Mouse (Mus musculus) ES-Bruce4 (cell line): Measurements from ENCODE around the gene Tenm3. TPM values are rescaled to one million over a fixed set of nuclear protein-coding genes. Genes with fewer than 3 reads are reported as not detected.

Experiments used
- H3K27ac ChIP-seq: 2 replicates; pipeline ENCODE4 v1.5.1; 2012; ENCODE audit warnings: low read length, inconsistent platforms; ENCODE audit not compliant: insufficient read depth
- H3K27me3 ChIP-seq: 2 replicates; pipeline ENCODE4 v1.6.1; 2012; ENCODE audit warnings: mild to moderate bottlenecking, low read length, inconsistent platforms; ENCODE audit not compliant: control insufficient read depth, poor library complexity, insufficient read depth, severe bottlenecking
- H3K36me3 ChIP-seq: 2 replicates; pipeline ENCODE4 v1.6.1; 2012; ENCODE audit warnings: inconsistent platforms, mild to moderate bottlenecking, low read length, moderate library complexity; ENCODE audit not compliant: control insufficient read depth, poor library complexity, insufficient read depth, severe bottlenecking
- H3K4me1 ChIP-seq: one replicate; pipeline ENCODE4 v1.8.1; 2011; ENCODE audit warnings: low read length; ENCODE audit not compliant: control insufficient read depth, insufficient read depth
- H3K4me3 ChIP-seq: 2 replicates; pipeline ENCODE4 v1.5.1; 2011; ENCODE audit warnings: low read depth, mild to moderate bottlenecking, low read length
- H3K9ac ChIP-seq: 2 replicates; pipeline ENCODE4 v1.6.1; 2012; ENCODE audit warnings: low read depth, mild to moderate bottlenecking, inconsistent platforms; ENCODE audit not compliant: poor library complexity, severe bottlenecking
- H3K9me3 ChIP-seq: replicated peaks from 2 replicates; pipeline ENCODE4 v1.6.1; 2012; ENCODE audit warnings: mild to moderate bottlenecking, low read length, inconsistent platforms; ENCODE audit not compliant: control insufficient read depth, poor library complexity, insufficient read depth, severe bottlenecking
- CTCF ChIP-seq: IDR thresholded peaks from one replicate; pipeline ENCODE4 v1.8.1; 2011; ENCODE audit warnings: low read depth, low read length
- EP300 ChIP-seq: IDR thresholded peaks from 2 replicates; pipeline ENCODE4 v1.6.1; 2011; ENCODE audit warnings: low read depth, low read length; ENCODE audit not compliant: insufficient read depth
- POLR2A ChIP-seq: IDR thresholded peaks from one replicate; pipeline ENCODE4 v1.8.1; 2011; ENCODE audit warnings: low read length; ENCODE audit not compliant: insufficient read depth
- polyA plus RNA-seq: library from polyadenylated mRNA; stranded (reverse); fragments of >200 nt; gene quantifications from 2 replicates; pipeline ENCODE4 v1.2.4, GENCODE M21; 2011; ENCODE audit warnings: low read depth; ENCODE audit not compliant: missing spikeins, insufficient read depth, insufficient read length

Gene Tenm3
- polyA plus RNA-seq, 1 experiment, result 19.2 TPM

GRCm38 (mm10) chr8:48819962-48820361 is 23.8 kb downstream of the Tenm3 start:
- no peak overlapping the region for H3K9ac ChIP-seq
- H3K9me3 ChIP-seq, result no peaks in the 10 kb centered on the region
- H3K27me3 ChIP-seq, result no peaks in the 10 kb centered on the region
- no peaks in the 10 kb centered on the region for H3K4me1 ChIP-seq
- no peaks in the 10 kb centered on the region for H3K36me3 ChIP-seq
- H3K4me3 ChIP-seq, result no peak overlapping the region
- H3K27ac ChIP-seq, result no peak overlapping the region
- TF ChIP-seq POLR2A, result no peak
- TF ChIP-seq EP300, result no peak
- no peak for TF ChIP-seq CTCF

GRCm38 (mm10) chr8:48819348-48819747 is 24.4 kb downstream of the Tenm3 start:
- H3K27ac ChIP-seq, result no peak overlapping the region
- H3K27me3 ChIP-seq, result no peaks in the 10 kb centered on the region
- H3K9me3 ChIP-seq, result no peaks in the 10 kb centered on the region
- H3K4me3 ChIP-seq, result no peak overlapping the region
- no peaks in the 10 kb centered on the region for H3K36me3 ChIP-seq
- no peak overlapping the region for H3K9ac ChIP-seq
- TF ChIP-seq CTCF (no peak), POLR2A (no peak), EP300 (no peak)
- H3K4me1 ChIP-seq, result no peaks in the 10 kb centered on the region

GRCm38 (mm10) chr8:48816941-48817340 is 26.8 kb downstream of the Tenm3 start:
- Histone ChIP-seq H3K27me3 (no peaks in the 10 kb centered on the region), H3K36me3 (no peaks in the 10 kb centered on the region), H3K27ac (no peak overlapping the region), H3K9me3 (no peaks in the 10 kb centered on the region), H3K9ac (0 out of 2 replicates have a peak overlapping the region, but pooled peaks have one; percentile 30), H3K4me1 (no peaks in the 10 kb centered on the region), H3K4me3 (no peak overlapping the region)
- TF ChIP-seq CTCF, result no peak
- TF ChIP-seq POLR2A, result no peak
- no peak for TF ChIP-seq EP300

- TF ChIP-seq POLR2A (no peak), EP300 (no peak), CTCF (no peak)
- H3K9ac ChIP-seq, result no peak overlapping the region
- H3K4me1 ChIP-seq, result no peaks in the 10 kb centered on the region
- no peaks in the 10 kb centered on the region for H3K27me3 ChIP-seq
- H3K36me3 ChIP-seq, result no peaks in the 10 kb centered on the region
- H3K27ac ChIP-seq, result no peak overlapping the region
- H3K4me3 ChIP-seq, result no peak overlapping the region
- H3K9me3 ChIP-seq, result no peaks in the 10 kb centered on the region
Measured at GRCm38 (mm10) chr8:48812196-48812741, 31.5 kb downstream of the Tenm3 start.

- no peak for TF ChIP-seq EP300
- TF ChIP-seq POLR2A, result no peak
- no peak for TF ChIP-seq CTCF
- no peaks in the 10 kb centered on the region for H3K36me3 ChIP-seq
- H3K4me1 ChIP-seq, result no peaks in the 10 kb centered on the region
- no peak overlapping the region for H3K9ac ChIP-seq
- H3K4me3 ChIP-seq, result no peak overlapping the region
- H3K9me3 ChIP-seq, result no peaks in the 10 kb centered on the region
- H3K27me3 ChIP-seq, result no peaks in the 10 kb centered on the region
- H3K27ac ChIP-seq, result peak overlapping the region; percentile 11; the same call in 1 of the 2 replicates
Measured at GRCm38 (mm10) chr8:48810615-48811014, 33.1 kb downstream of the Tenm3 start.

GRCm38 (mm10) chr8:48809104-48809503 is 34.6 kb downstream of the Tenm3 start:
- no peak overlapping the region; the same call in 1 of the 2 replicates for H3K27ac ChIP-seq
- no peak for TF ChIP-seq POLR2A
- H3K4me1 ChIP-seq, result no peaks in the 10 kb centered on the region
- no peak overlapping the region for H3K4me3 ChIP-seq
- no peak overlapping the region for H3K9ac ChIP-seq
- no peaks in the 10 kb centered on the region for H3K36me3 ChIP-seq
- no peaks in the 10 kb centered on the region for H3K27me3 ChIP-seq
- no peaks in the 10 kb centered on the region for H3K9me3 ChIP-seq
